Mouse (Mus musculus): ENCODE results near the gene Scn5a. TPM values are rescaled to one million over a fixed set of nuclear protein-coding genes. Genes with fewer than 3 reads are reported as not detected.

The Scn5a gene
- total and polyA plus RNA-seq, 3 experiments: 101 to 173 (median 161) TPM

- DNase-seq: peak in 1 of 2 experiments; percentile 56
- TF ChIP-seq EP300 (IDR thresholded peaks at IDR 0.05; ENCODE audit: insufficient read depth, low read depth, low read length): 0 out of 2 replicates have a peak, but pooled peaks have one; percentile 21
- TF ChIP-seq CTCF (IDR thresholded peaks at IDR 0.05): no peak
- Histone ChIP-seq H3K36me3 (ENCODE audit: control insufficient read depth, insufficient read depth, low read length) (no peaks in the 10 kb centered on the region), H3K27ac (peak overlapping the region; percentile 75), H3K79me2 (replicated peaks; ENCODE audit: control insufficient read depth, insufficient read depth, low read length) (no peaks in the 10 kb centered on the region), H3K4me1 (ENCODE audit: control insufficient read depth, insufficient read depth, low read length) (peaks cover 6% of the 10 kb centered on the region; the same call in 1 of the 2 replicates), H3K4me3 (no peak overlapping the region), H3K9ac (ENCODE audit: low read depth, low read length) (no peak overlapping the region), H3K27me3 (ENCODE audit: control insufficient read depth, insufficient read depth, low read length) (no peaks in the 10 kb centered on the region)
- WGBS: 42% methylated on average over 9 of the region's 9 CpGs
- intact Hi-C loops (cut with DNase I): no loop called here
These were observed 94.4 kb downstream of the Scn5a start for GRCm38 (mm10) chr9:119484420-119484819.

- TF ChIP-seq POLR2A (IDR thresholded peaks at IDR 0.05; ENCODE audit: insufficient read depth, low read depth, low read length) (no peak), EP300 (IDR thresholded peaks at IDR 0.05; ENCODE audit: insufficient read depth, low read depth, low read length) (0 out of 2 replicates have a peak, but pooled peaks have one; percentile 38), CTCF (IDR thresholded peaks at IDR 0.05) (no peak)
- Histone ChIP-seq H3K4me3 (no peak overlapping the region), H3K9ac (ENCODE audit: low read depth, low read length) (no peak overlapping the region), H3K27ac (peak overlapping the region; percentile 75), H3K79me2 (replicated peaks; ENCODE audit: control insufficient read depth, insufficient read depth, low read length) (no peaks in the 10 kb centered on the region), H3K27me3 (ENCODE audit: control insufficient read depth, insufficient read depth, low read length) (no peaks in the 10 kb centered on the region), H3K36me3 (ENCODE audit: control insufficient read depth, insufficient read depth, low read length) (no peaks in the 10 kb centered on the region), H3K4me1 (ENCODE audit: control insufficient read depth, insufficient read depth, low read length) (peaks cover 8% of the 10 kb centered on the region; the same call in 1 of the 2 replicates)
- intact Hi-C loops (cut with DNase I): no loop called here
- WGBS: 45% methylated on average over 23 of the region's 23 CpGs
- peak; percentile 49 to 74 for DNase-seq
These were observed 95.1 kb downstream of the Scn5a start for GRCm38 (mm10) chr9:119483554-119484353.

- no peaks in the 10 kb centered on the region for H3K36me3 ChIP-seq (ENCODE audit: control insufficient read depth, insufficient read depth, low read length)
- H3K27me3 ChIP-seq (ENCODE audit: control insufficient read depth, insufficient read depth, low read length): no peaks in the 10 kb centered on the region
- no peak overlapping the region for H3K4me3 ChIP-seq
- H3K79me2 ChIP-seq (replicated peaks; ENCODE audit: control insufficient read depth, insufficient read depth, low read length): no peaks in the 10 kb centered on the region
- H3K27ac ChIP-seq: no peak overlapping the region
- H3K4me1 ChIP-seq (ENCODE audit: control insufficient read depth, insufficient read depth, low read length): peaks cover 14% of the 10 kb centered on the region; the same call in 1 of the 2 replicates
- TF ChIP-seq EP300 (IDR thresholded peaks at IDR 0.05; ENCODE audit: insufficient read depth, low read depth, low read length): no peak
- TF ChIP-seq POLR2A (IDR thresholded peaks at IDR 0.05; ENCODE audit: insufficient read depth, low read depth, low read length): no peak
- TF ChIP-seq CTCF (IDR thresholded peaks at IDR 0.05): no peak
- no peak for DNase-seq
- no peak overlapping the region for H3K9ac ChIP-seq (ENCODE audit: low read depth, low read length)
- intact Hi-C loops (cut with DNase I): no loop called here
- 75% methylated on average over 4 of the region's 4 CpGs for WGBS
These were observed 97.2 kb downstream of the Scn5a start for GRCm38 (mm10) chr9:119481612-119482011.

DNA sequence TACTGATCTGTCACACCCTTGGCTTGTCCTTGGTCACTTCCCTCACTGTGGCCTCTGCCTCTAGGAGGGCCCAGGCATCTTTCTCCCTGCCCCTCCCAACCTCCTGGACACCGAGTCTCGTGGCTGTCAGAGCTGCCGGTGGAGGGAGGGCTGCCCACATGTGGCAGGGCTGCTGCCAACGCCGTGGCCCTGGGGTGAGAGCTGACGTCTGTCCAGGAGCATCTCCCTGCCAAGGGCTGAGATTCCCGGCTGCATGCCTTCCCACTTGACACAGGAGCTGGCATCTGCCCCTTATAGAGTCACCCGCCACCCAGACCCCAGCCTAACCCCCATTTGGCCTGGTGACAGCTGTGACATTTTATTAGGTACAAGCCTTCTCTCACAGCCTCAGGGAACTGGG is 99.5 kb downstream of the Scn5a start:
- no peak overlapping the region for H3K9ac ChIP-seq (ENCODE audit: low read depth, low read length)
- H3K4me1 ChIP-seq (ENCODE audit: control insufficient read depth, insufficient read depth, low read length): peaks cover 16% of the 10 kb centered on the region
- H3K27ac ChIP-seq: peak overlapping the region; percentile 75
- TF ChIP-seq EP300 (IDR thresholded peaks at IDR 0.05; ENCODE audit: insufficient read depth, low read depth, low read length) (peak; percentile 91), CTCF (IDR thresholded peaks at IDR 0.05) (no peak), POLR2A (IDR thresholded peaks at IDR 0.05; ENCODE audit: insufficient read depth, low read depth, low read length) (no peak; the same call in 1 of the 2 replicates)
- H3K79me2 ChIP-seq (replicated peaks; ENCODE audit: control insufficient read depth, insufficient read depth, low read length): no peaks in the 10 kb centered on the region
- WGBS: 29% methylated on average over 8 of the region's 8 CpGs
- intact Hi-C loops (cut with DNase I): loop anchor here (5.0 kb wide), 1 partner anchor 38 kb away; no protein-coding TSS in a partner anchor
- DNase-seq: peak; percentile 76 to 87
- no peaks in the 10 kb centered on the region for H3K36me3 ChIP-seq (ENCODE audit: control insufficient read depth, insufficient read depth, low read length)
- H3K4me3 ChIP-seq: no peak overlapping the region
- no peaks in the 10 kb centered on the region for H3K27me3 ChIP-seq (ENCODE audit: control insufficient read depth, insufficient read depth, low read length)

GRCm38 (mm10) chr9:119478345-119478744 is 100.5 kb downstream of the Scn5a start:
- Histone ChIP-seq H3K27me3 (ENCODE audit: control insufficient read depth, insufficient read depth, low read length) (no peaks in the 10 kb centered on the region), H3K36me3 (ENCODE audit: control insufficient read depth, insufficient read depth, low read length) (no peaks in the 10 kb centered on the region), H3K4me3 (no peak overlapping the region), H3K4me1 (ENCODE audit: control insufficient read depth, insufficient read depth, low read length) (peaks cover 22% of the 10 kb centered on the region), H3K79me2 (replicated peaks; ENCODE audit: control insufficient read depth, insufficient read depth, low read length) (no peaks in the 10 kb centered on the region), H3K9ac (ENCODE audit: low read depth, low read length) (peak overlapping the region; percentile 22; the same call in 1 of the 2 replicates), H3K27ac (peak overlapping the region; percentile 75)
- peak; percentile 54 to 65 for DNase-seq
- WGBS: 40% methylated on average over 11 of the region's 11 CpGs
- TF ChIP-seq CTCF (IDR thresholded peaks at IDR 0.05): no peak
- 0 out of 2 replicates have a peak, but pooled peaks have one; percentile 36 for TF ChIP-seq EP300 (IDR thresholded peaks at IDR 0.05; ENCODE audit: insufficient read depth, low read depth, low read length)
- intact Hi-C loops (cut with DNase I): loop anchor here (5.0 kb wide), 1 partner anchor 39 kb away; no protein-coding TSS in a partner anchor

- intact Hi-C loops (cut with DNase I): loop anchor here (5.0 kb wide), 1 partner anchor 40 kb away; no protein-coding TSS in a partner anchor
- Histone ChIP-seq H3K4me3 (no peak overlapping the region), H3K36me3 (ENCODE audit: control insufficient read depth, insufficient read depth, low read length) (no peaks in the 10 kb centered on the region), H3K27me3 (ENCODE audit: control insufficient read depth, insufficient read depth, low read length) (no peaks in the 10 kb centered on the region), H3K79me2 (replicated peaks; ENCODE audit: control insufficient read depth, insufficient read depth, low read length) (no peaks in the 10 kb centered on the region), H3K27ac (peak overlapping the region; percentile 75), H3K9ac (ENCODE audit: low read depth, low read length) (no peak overlapping the region), H3K4me1 (ENCODE audit: control insufficient read depth, insufficient read depth, low read length) (peaks cover 22% of the 10 kb centered on the region)
- no peak for TF ChIP-seq CTCF (IDR thresholded peaks at IDR 0.05)
- TF ChIP-seq EP300 (IDR thresholded peaks at IDR 0.05; ENCODE audit: insufficient read depth, low read depth, low read length): no peak
- no peak for TF ChIP-seq POLR2A (IDR thresholded peaks at IDR 0.05; ENCODE audit: insufficient read depth, low read depth, low read length)
- DNase-seq: no peak
- WGBS: 26% methylated on average over 6 of the region's 6 CpGs
These were observed 101.1 kb downstream of the Scn5a start for GRCm38 (mm10) chr9:119477754-119478153.
